Comparison of ENCODE assay signal across 16 mouse cellular contexts in the genomic region with DNA sequence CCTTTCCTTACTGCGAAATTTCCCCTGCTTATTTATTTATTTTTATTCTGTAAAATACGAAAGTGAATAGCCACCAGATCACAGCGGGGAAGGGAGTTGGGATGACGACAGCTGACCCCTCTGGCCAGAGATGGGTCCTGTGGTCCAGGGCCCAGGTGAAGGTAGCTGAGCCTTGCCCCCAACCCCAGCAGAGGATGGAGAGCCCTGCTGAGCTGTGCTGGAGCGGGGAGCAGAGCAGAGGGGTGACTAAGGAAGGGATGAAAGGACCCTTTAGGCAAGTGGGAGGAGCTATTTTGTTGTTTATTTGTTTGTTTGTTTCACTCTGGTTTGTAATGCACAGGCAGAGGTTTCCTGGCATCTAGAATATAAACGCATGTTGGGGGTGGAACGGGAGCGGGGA. TPM values are rescaled to one million over a fixed set of nuclear protein-coding genes. Genes with fewer than 3 reads are reported as not detected.
DNase-seq lines count a peak whose midpoint lies in the region; ATAC-seq and TF ChIP-seq lines count a peak whose summit lies in the region.
"Had no signal": no experiment of that assay in that cellular context is flagged by ENCODE, and none has a peak within 500 bp of the region (broad histone marks: within the 10 kb centered on the region; RNA-seq: fewer than 3 reads in every experiment).

No protein-coding gene starts in this region.

- TF ChIP-seq CTCF in layer of hippocampus, adult 2 months (conservative IDR thresholded peaks at IDR 0.05): no peak
- no peak; the same call in 1 of the 2 replicates for TF ChIP-seq CTCF in midbrain, postnatal 0 days (IDR thresholded peaks at IDR 0.05)
- TF ChIP-seq CTCF in thymus, adult 2 months (IDR thresholded peaks at IDR 0.05; ENCODE audit: borderline replicate concordance, control insufficient read depth, extremely low read depth, insufficient read depth, low read length, poor library complexity): no peak

- H3K9me3 ChIP-seq in forebrain, embryonic 11.5 days (ENCODE audit: control insufficient read depth, low read length): no peaks in the 10 kb centered on the region
- no peaks in the 10 kb centered on the region for H3K9me3 ChIP-seq in hindbrain, embryonic 15.5 days
- H3K9me3 ChIP-seq in midbrain, postnatal 0 days (ENCODE audit: low read length): no peaks in the 10 kb centered on the region
- H3K9me3 ChIP-seq: liver, embryonic 13.5 days; megakaryocyte, embryonic 14.5 days had no signal

- H3K9ac ChIP-seq in forebrain, embryonic 11.5 days (ENCODE audit: low read length): peak overlapping the region; percentile 23; the same call in 1 of the 2 replicates
- peak overlapping the region; percentile 28; the same call in 1 of the 2 replicates for H3K9ac ChIP-seq in hindbrain, embryonic 15.5 days
- H3K9ac ChIP-seq in midbrain, postnatal 0 days (replicated peaks; ENCODE audit: low read length, poor library complexity, severe bottlenecking): 0 out of 2 replicates have a peak overlapping the region, but pooled peaks have one; percentile 5
- H3K9ac ChIP-seq: liver, embryonic 13.5 days had no signal

- 21% methylated on average over 8 of the region's 8 CpGs for WGBS in forebrain, embryonic 11.5 days
- 16% methylated on average over 8 of the region's 8 CpGs for WGBS in hindbrain, embryonic 15.5 days
- 17% methylated on average over 8 of the region's 8 CpGs for WGBS in midbrain, postnatal 0 days
- WGBS in thymus, adult 2 months: 89% methylated on average over 8 of the region's 8 CpGs

- H3K4me2 ChIP-seq in forebrain, embryonic 11.5 days (ENCODE audit: low read depth, low read length, severe bottlenecking): peak overlapping the region; percentile 34; the same call in 1 of the 2 replicates
- H3K4me2 ChIP-seq in hindbrain, embryonic 15.5 days: peak overlapping the region; percentile 45
- H3K4me2 ChIP-seq in midbrain, postnatal 0 days (ENCODE audit: low read depth, low read length, poor library complexity, severe bottlenecking): peak overlapping the region; percentile 29
- H3K4me2 ChIP-seq: liver, embryonic 13.5 days had no signal

- no peak overlapping the region for H3K4me3 ChIP-seq in layer of hippocampus, adult 2 months
- H3K4me3 ChIP-seq in forebrain, embryonic 11.5 days (ENCODE audit: low read depth, low read length): no peak overlapping the region
- no peak overlapping the region; the same call in 1 of the 2 replicates for H3K4me3 ChIP-seq in hindbrain, embryonic 15.5 days
- no peak overlapping the region for H3K4me3 ChIP-seq in midbrain, postnatal 0 days (ENCODE audit: low read depth, low read length)
- no peak overlapping the region for H3K4me3 ChIP-seq in thymus, adult 2 months (ENCODE audit: control insufficient read depth, insufficient read depth, low read length)
- H3K4me3 ChIP-seq: liver, embryonic 13.5 days had no signal

- H3K27ac ChIP-seq in layer of hippocampus, adult 2 months: peak overlapping the region; percentile 86
- peak overlapping the region; percentile 82 for H3K27ac ChIP-seq in forebrain, embryonic 11.5 days (ENCODE audit: low read depth, low read length)
- H3K27ac ChIP-seq in hindbrain, embryonic 15.5 days (replicated peaks): peak overlapping the region; percentile 92
- H3K27ac ChIP-seq in midbrain, postnatal 0 days (ENCODE audit: low read depth, low read length): peak overlapping the region; percentile 94
- H3K27ac ChIP-seq in thymus, adult 2 months (ENCODE audit: control insufficient read depth, insufficient read depth, low read length): no peak overlapping the region
- H3K27ac ChIP-seq: liver, embryonic 13.5 days had no signal

- H3K27me3 ChIP-seq in forebrain, embryonic 11.5 days (ENCODE audit: control insufficient read depth, insufficient read depth, low read length): no peaks in the 10 kb centered on the region
- H3K27me3 ChIP-seq in hindbrain, embryonic 15.5 days: no peaks in the 10 kb centered on the region
- no peaks in the 10 kb centered on the region for H3K27me3 ChIP-seq in midbrain, postnatal 0 days (ENCODE audit: insufficient read depth, low read length)
- H3K27me3 ChIP-seq in thymus, adult 2 months (ENCODE audit: control insufficient read depth, insufficient read depth, low read length): no peaks in the 10 kb centered on the region
- H3K27me3 ChIP-seq: liver, embryonic 13.5 days; Patski had no signal

- no peak for DNase-seq in layer of hippocampus, adult 2 months (ENCODE audit: low spot score in 2 of 2)
- DNase-seq in layer of hippocampus, adult 9-10 months (ENCODE audit: low spot score): no peak
- no peak for DNase-seq in forebrain, embryonic 11.5 days (ENCODE audit: low spot score)
- no peak for DNase-seq in midbrain, postnatal 0 days (ENCODE audit: low spot score)
- DNase-seq in urinary bladder, postnatal 10 days (ENCODE audit: low spot score): no peak
- DNase-seq in thymus, adult 18-20 months: no peak
- DNase-seq in thymus, adult 2 months: no peak
- DNase-seq: adrenal gland, postnatal 25 days; cerebellum, adult 11 months; kidney, adult 11 months; liver, embryonic 13.5 days; thymus, postnatal 14 days had no signal

- H3K4me1 ChIP-seq in forebrain, embryonic 11.5 days (replicated peaks; ENCODE audit: control insufficient read depth, insufficient read depth, low read length): peaks cover 8% of the 10 kb centered on the region
- H3K4me1 ChIP-seq in hindbrain, embryonic 15.5 days (replicated peaks): peaks cover 32% of the 10 kb centered on the region
- H3K4me1 ChIP-seq in midbrain, postnatal 0 days (ENCODE audit: insufficient read depth, low read length): peaks cover 20% of the 10 kb centered on the region
- no peaks in the 10 kb centered on the region for H3K4me1 ChIP-seq in thymus, adult 2 months (replicated peaks; ENCODE audit: control insufficient read depth, insufficient read depth, low read length)
- H3K4me1 ChIP-seq: liver, embryonic 13.5 days had no signal

- H3K36me3 ChIP-seq in forebrain, embryonic 11.5 days (ENCODE audit: control insufficient read depth, insufficient read depth, low read length): no peaks in the 10 kb centered on the region
- no peaks in the 10 kb centered on the region for H3K36me3 ChIP-seq in hindbrain, embryonic 15.5 days
- no peaks in the 10 kb centered on the region for H3K36me3 ChIP-seq in midbrain, postnatal 0 days (ENCODE audit: insufficient read depth, low read length)
- H3K36me3 ChIP-seq in thymus, adult 2 months (ENCODE audit: control insufficient read depth, insufficient read depth, low read length): no peaks in the 10 kb centered on the region
- H3K36me3 ChIP-seq: liver, embryonic 13.5 days had no signal

- no peak for TF ChIP-seq POLR2A in thymus, adult 2 months (IDR thresholded peaks at IDR 0.05; ENCODE audit: control insufficient read depth, extremely low read depth, insufficient read depth, low read length, poor library complexity)

- peak; percentile 51 for ATAC-seq in forebrain, embryonic 11.5 days (replicated peaks; ENCODE audit: low FRiP score)
- ATAC-seq in hindbrain, embryonic 15.5 days (ENCODE audit: low FRiP score, low read depth): peak; percentile 32
- peak; percentile 45; the same call in 1 of the 2 replicates for ATAC-seq in midbrain, postnatal 0 days (ENCODE audit: low FRiP score)
- ATAC-seq: Patski had no signal

RNA-seq across cellular contexts. Expression of a gene that starts 2.2 kb away (rescaled TPM):
- under 1 TPM; 0.49 to 0.56 TPM for total RNA-seq in layer of hippocampus, adult 2 months (2021)
- 0.36 and 0.51 TPM in 2 replicates for polyA plus RNA-seq in forebrain, embryonic 11.5 days (2014; fragmentation: Nextera tagmentation; extraction: Ambion mirVana)
- 0.26 and 0.63 TPM in 2 replicates for polyA plus RNA-seq in hindbrain, embryonic 15.5 days (2015; fragmentation: Nextera tagmentation; extraction: Ambion mirVana)
- total RNA-seq in midbrain, postnatal 0 days (2014; rRNA removed): 0.28 TPM in 1 of 2 replicates, not detected in the other
- 0.25 and 0.48 TPM in 2 replicates for polyA plus RNA-seq in midbrain, postnatal 0 days (2015; fragmentation: Nextera tagmentation; extraction: Ambion mirVana)
- 4.5 and 6.5 TPM in 2 replicates for polyA plus RNA-seq in thymus, adult 2 months (2012; rRNA removed)
- polyA plus RNA-seq: heart, embryonic 14.5 days; liver, embryonic 13.5 days had no signal

RNA-seq across cellular contexts. Expression of a gene that starts 24.9 kb away (rescaled TPM):
- total RNA-seq in layer of hippocampus, adult 2 months (2021): 1 to 10 TPM; 2.5 to 2.8 TPM
- 7.1 and 8.4 TPM in 2 replicates for polyA plus RNA-seq in forebrain, embryonic 11.5 days (2014; fragmentation: Nextera tagmentation; extraction: Ambion mirVana)
- 8.0 and 9.3 TPM in 2 replicates for polyA plus RNA-seq in hindbrain, embryonic 15.5 days (2015; fragmentation: Nextera tagmentation; extraction: Ambion mirVana)
- total RNA-seq in midbrain, postnatal 0 days (2014; rRNA removed): 6.7 and 12.2 TPM in 2 replicates
- polyA plus RNA-seq in midbrain, postnatal 0 days (2015; fragmentation: Nextera tagmentation; extraction: Ambion mirVana): 6.3 and 8.0 TPM in 2 replicates
- polyA plus RNA-seq in thymus, adult 2 months (2012; rRNA removed): 49.1 and 50.6 TPM in 2 replicates
